Mouse (Mus musculus) ES-E14 (cell line): ENCODE results near the gene Cldn6.

ENCODE experiments used
- CHD2 ChIP-seq: IDR thresholded peaks from 2 replicates; pipeline ENCODE4 v1.6.1; 2014; ENCODE audit warnings: mild to moderate bottlenecking, low read depth, low read length, inconsistent platforms
- MAFK ChIP-seq: IDR thresholded peaks from 2 replicates; pipeline ENCODE4 v1.6.1; 2014; ENCODE audit warnings: mild to moderate bottlenecking, low read depth, low read length, inconsistent platforms; ENCODE audit not compliant: insufficient read depth
- ZC3H11A ChIP-seq: IDR thresholded peaks from 2 replicates; pipeline ENCODE4 v1.6.1; 2012; ENCODE audit warnings: low read depth, mild to moderate bottlenecking, inconsistent platforms, low read length, borderline replicate concordance

GRCm38 (mm10) chr17:23661526-23661925 is 17.5 kb upstream of the Cldn6 start:
- TF ChIP-seq ZC3H11A (no peak), MAFK (no peak), CHD2 (no peak)
